Mouse (Mus musculus): ENCODE measurements around the gene Smim4.
A peak's percentile ranks its signal among the peaks of the same experiment; 100 is the strongest.

Smim4 gene

GRCm38 (mm10) chr14:31114011-31114410, 14.7 kb downstream of the Smim4 start:
- no peak for DNase-seq (ENCODE audit: low spot score)

- no peak for DNase-seq (ENCODE audit: low spot score)
These were observed 16.6 kb downstream of the Smim4 start for GRCm38 (mm10) chr14:31112187-31112586.

GRCm38 (mm10) chr14:31110613-31111012, 18.1 kb downstream of the Smim4 start:
- peak; percentile 74 for DNase-seq (ENCODE audit: low spot score)

- DNase-seq (ENCODE audit: low spot score) = no peak
These were observed 23.6 kb downstream of the Smim4 start for GRCm38 (mm10) chr14:31105156-31105555.

- no peak for DNase-seq (ENCODE audit: low spot score)
These were observed 38.8 kb downstream of the Smim4 start for GRCm38 (mm10) chr14:31089918-31090317.

GRCm38 (mm10) chr14:31088515-31088914, 40.2 kb downstream of the Smim4 start:
- no peak for DNase-seq (ENCODE audit: low spot score)

GRCm38 (mm10) chr14:31087433-31087832, 41.3 kb downstream of the Smim4 start:
- DNase-seq (ENCODE audit: low spot score) = no peak

GRCm38 (mm10) chr14:31081147-31081546, 47.6 kb downstream of the Smim4 start:
- DNase-seq (ENCODE audit: low spot score) = no peak

GRCm38 (mm10) chr14:31079313-31080028, 49.3 kb downstream of the Smim4 start:
- peak; percentile 45 for DNase-seq (ENCODE audit: low spot score)

- DNase-seq (ENCODE audit: low spot score) = no peak
These were observed 50.1 kb downstream of the Smim4 start for GRCm38 (mm10) chr14:31078597-31079208.

GRCm38 (mm10) chr14:31069086-31069733, 59.5 kb downstream of the Smim4 start:
- DNase-seq (ENCODE audit: low spot score) = no peak

GRCm38 (mm10) chr14:31062277-31062676, 66.5 kb downstream of the Smim4 start:
- DNase-seq (ENCODE audit: low spot score) = no peak

GRCm38 (mm10) chr14:31045817-31046216, 82.9 kb downstream of the Smim4 start:
- DNase-seq (ENCODE audit: low spot score) = peak; percentile 83

- peak; percentile 22 for DNase-seq (ENCODE audit: low spot score)
These were observed 83.5 kb downstream of the Smim4 start for GRCm38 (mm10) chr14:31045296-31045695.
